Mouse (Mus musculus): ENCODE measurements around the gene Pigg.

DNA sequence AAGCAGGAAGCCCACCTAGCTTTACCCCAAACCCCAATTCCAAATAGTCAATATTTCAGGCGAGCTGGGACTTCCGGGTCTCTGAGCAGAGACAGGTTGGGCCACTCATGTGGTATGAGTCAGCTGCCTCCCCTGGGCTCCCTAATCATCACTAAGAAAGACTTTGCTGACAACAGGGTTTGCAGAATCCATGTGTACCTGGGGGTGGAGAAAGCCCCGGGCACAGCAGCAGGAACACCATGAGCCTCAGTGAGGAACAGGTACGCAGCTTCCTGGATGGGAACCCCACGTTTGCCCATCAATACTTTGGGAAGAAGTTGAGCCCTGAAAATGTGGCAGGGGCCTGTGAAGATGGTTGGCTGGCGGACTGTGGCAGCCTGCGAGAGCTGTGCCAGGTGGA, 75.8 kb downstream of the Pigg start, which contains the start of gene Pde6b:
- TF ChIP-seq POLR2A (IDR thresholded peaks at IDR 0.05; ENCODE audit: low read depth, low read length) = no peak
- TF ChIP-seq CTCF (IDR thresholded peaks at IDR 0.05; ENCODE audit: extremely low read depth, insufficient read length, insufficient replicate concordance, low read depth, low read length) = no peak

Measured in small intestine, adult 2 months (tissue).